Mouse (Mus musculus) midbrain, postnatal 0 days (tissue): ENCODE data around the gene F11r. TPM values are rescaled to one million over a fixed set of nuclear protein-coding genes. Genes with fewer than 3 reads are reported as not detected.

ENCODE experiments used
- ATAC-seq: fragments of 200-750 bp; cut with Nextera tagmentation; 2 replicates; pipeline ENCODE4 v1.8.0; 2017; ENCODE audit warnings: moderate number of reproducible peaks, mild to moderate bottlenecking, moderate TSS enrichment, moderate library complexity; ENCODE audit not compliant: low FRiP score
- DNase-seq: peaks from one replicate; pipeline ENCODE4 v3.0.0-alpha.2; 2015; ENCODE audit warnings: low spot score
- H3K27ac ChIP-seq: fragments of 300-500 bp; sonication (generic); 2 replicates; pipeline ENCODE4 v1.5.1; 2014; ENCODE audit warnings: low read depth, mild to moderate bottlenecking, low read length, mixed read lengths
- H3K27me3 ChIP-seq: fragments of 300-500 bp; sonication (generic); 2 replicates; pipeline ENCODE4 v1.6.1; 2014; ENCODE audit warnings: low read length, control low read depth, mixed read lengths; ENCODE audit not compliant: insufficient read depth
- H3K36me3 ChIP-seq: fragments of 300-500 bp; sonication (generic); 2 replicates; pipeline ENCODE4 v1.6.1; 2014; ENCODE audit warnings: low read length, control low read depth, mixed read lengths; ENCODE audit not compliant: insufficient read depth
- H3K4me1 ChIP-seq: fragments of 300-500 bp; sonication (generic); 2 replicates; pipeline ENCODE4 v1.6.1; 2014; ENCODE audit warnings: mild to moderate bottlenecking, control low read depth, antibody characterized with exemption, low read length, mixed read lengths; ENCODE audit not compliant: insufficient read depth
- H3K4me2 ChIP-seq: fragments of 300-500 bp; sonication (generic); 2 replicates; pipeline ENCODE4 v1.6.1; 2014; ENCODE audit warnings: low read depth, mild to moderate bottlenecking, low read length, mixed read lengths; ENCODE audit not compliant: poor library complexity, severe bottlenecking
- H3K4me3 ChIP-seq: fragments of 300-500 bp; sonication (generic); 2 replicates; pipeline ENCODE4 v1.5.1; 2014; ENCODE audit warnings: low read depth, mild to moderate bottlenecking, low read length, moderate library complexity
- H3K9ac ChIP-seq: fragments of 300-500 bp; sonication (generic); replicated peaks from 2 replicates; pipeline ENCODE4 v1.6.1; 2014; ENCODE audit warnings: mild to moderate bottlenecking, low read length, moderate library complexity, mixed read lengths; ENCODE audit not compliant: poor library complexity, severe bottlenecking
- H3K9me3 ChIP-seq: fragments of 300-500 bp; sonication (generic); 2 replicates; pipeline ENCODE4 v1.6.1; 2016; ENCODE audit warnings: low read length, control low read depth
- CTCF ChIP-seq: IDR thresholded peaks from 2 replicates; pipeline ENCODE4 v1.5.1; 2016; ENCODE audit warnings: antibody characterized with exemption, mild to moderate bottlenecking
- WGBS: fragments of 180-500 bp; shearing (Covaris S2); extraction: QIAGEN DNeasy Blood & Tissue Kit; methylation state at CpG from one replicate; pipeline ENCODE4 v1.1.7; 2014; 5-methylcytosine and 5-hydroxymethylcytosine counted together
- polyA plus RNA-seq: library from polyadenylated mRNA; unstranded; fragments of >200 nt; fragmentation: Nextera tagmentation; extraction: Ambion mirVana; gene quantifications from 2 replicates; pipeline ENCODE4 v1.2.1, GENCODE M21; 2015
- total RNA-seq: library from RNA; depleted of rRNA; stranded (reverse); fragments of >200 nt; gene quantifications from 2 replicates; pipeline ENCODE4 v1.2.3, GENCODE M21; 2014; rRNA removed

F11r gene
- 6.6 and 9.2 TPM in 2 replicates for total RNA-seq
- 7.6 and 8.9 TPM in 2 replicates for polyA plus RNA-seq

GRCm38 (mm10) chr1:171437264-171438013, at the start of gene F11r:
F11r (plus strand) TSS chr1:171437535.
- peak within 1 kb of the TSS; percentile 46 for H3K4me2 ChIP-seq
- H3K9ac ChIP-seq: 0 out of 2 replicates have a peak within 1 kb of the TSS, but pooled peaks have one; percentile 5
- peaks cover 32% of the 10 kb centered on the region for H3K27me3 ChIP-seq
- no peak within 1 kb of the TSS for H3K27ac ChIP-seq
- no peaks in the 10 kb centered on the region for H3K36me3 ChIP-seq
- no peaks in the 10 kb centered on the region for H3K9me3 ChIP-seq
- ATAC-seq: peak; percentile 75
- WGBS: under 1% methylated on average over 46 of the region's 46 CpGs
- peak; percentile 15; the same call in 1 of the 2 replicates for TF ChIP-seq CTCF
- DNase-seq: peak; percentile 70
- peak within 1 kb of the TSS; percentile 35 for H3K4me3 ChIP-seq
- H3K4me1 ChIP-seq: no peaks in the 10 kb centered on the region

GRCm38 (mm10) chr1:171388376-171389102, 48.8 kb upstream of the F11r start, which contains the start of gene Arhgap30:
Arhgap30 (plus strand) TSS chr1:171388954.
- no peak for TF ChIP-seq CTCF

DNA sequence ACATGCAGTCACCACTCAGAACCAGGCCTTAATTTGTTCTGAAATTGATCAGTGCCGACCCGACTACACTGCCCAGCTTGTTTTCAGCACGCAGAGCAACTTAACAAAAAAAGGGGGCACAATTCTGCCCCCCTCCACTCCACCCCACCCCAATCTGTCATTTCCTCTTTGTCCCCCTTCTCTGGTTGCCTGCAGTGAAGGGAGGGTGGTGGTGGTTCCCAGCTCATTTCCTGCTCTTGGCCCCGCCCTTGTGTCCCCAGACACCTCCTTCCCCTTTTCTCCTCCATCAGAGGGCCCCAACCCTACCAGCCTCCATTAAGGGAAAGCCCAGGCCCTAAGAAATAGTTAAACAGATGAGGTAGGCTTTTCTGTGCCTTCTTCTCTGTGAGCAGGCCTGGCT, 47.2 kb upstream of the F11r start:
- no peak overlapping the region for H3K4me3 ChIP-seq
- no peaks in the 10 kb centered on the region for H3K36me3 ChIP-seq
- H3K27me3 ChIP-seq: no peaks in the 10 kb centered on the region
- H3K9me3 ChIP-seq: no peaks in the 10 kb centered on the region
- H3K4me2 ChIP-seq: no peak overlapping the region
- H3K9ac ChIP-seq: no peak overlapping the region
- ATAC-seq: no peak
- no peaks in the 10 kb centered on the region for H3K4me1 ChIP-seq
- no peak overlapping the region for H3K27ac ChIP-seq
- WGBS: 87% methylated on average over 4 of the region's 4 CpGs
- DNase-seq: no peak
- TF ChIP-seq CTCF: no peak

More at GRCm38 (mm10) chr1:171388376-171389102, 48.8 kb upstream of the F11r start, which contains the start of gene Arhgap30:
- 86% methylated on average over 15 of the region's 15 CpGs for WGBS
- Histone ChIP-seq H3K36me3 (no peaks in the 10 kb centered on the region), H3K4me3 (no peak within 1 kb of the TSS), H3K9ac (no peak within 1 kb of the TSS), H3K4me1 (no peaks in the 10 kb centered on the region), H3K27me3 (no peaks in the 10 kb centered on the region), H3K4me2 (no peak within 1 kb of the TSS), H3K9me3 (no peaks in the 10 kb centered on the region), H3K27ac (no peak within 1 kb of the TSS)
- DNase-seq (no peak), ATAC-seq (no peak)

DNA sequence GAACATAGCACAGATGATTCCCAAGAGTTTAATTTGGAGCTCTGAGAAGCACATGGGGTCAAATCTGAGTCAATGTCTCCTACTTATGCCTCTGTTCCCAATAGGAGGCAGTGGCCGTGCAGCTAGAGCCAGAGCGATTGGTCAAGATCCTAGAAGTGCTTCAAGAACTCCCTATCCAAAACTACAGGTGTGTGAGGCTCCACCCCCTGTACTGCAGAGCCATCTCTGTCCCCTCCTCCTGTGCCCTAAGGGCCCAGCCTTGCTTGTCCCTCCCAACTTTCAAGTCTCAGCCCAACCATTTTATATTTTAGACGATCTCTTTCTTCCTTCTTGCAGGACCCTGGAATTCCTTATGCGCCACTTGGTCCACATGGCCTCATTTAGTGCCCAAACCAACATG, 35.5 kb upstream of the F11r start:
- Histone ChIP-seq H3K4me2 (no peak overlapping the region), H3K9ac (no peak overlapping the region), H3K4me3 (no peak overlapping the region), H3K9me3 (no peaks in the 10 kb centered on the region), H3K27ac (no peak overlapping the region), H3K27me3 (no peaks in the 10 kb centered on the region), H3K36me3 (no peaks in the 10 kb centered on the region), H3K4me1 (no peaks in the 10 kb centered on the region)
- no peak for ATAC-seq
- no peak for DNase-seq
- 88% methylated on average over 4 of the region's 4 CpGs for WGBS
- TF ChIP-seq CTCF: no peak

DNA sequence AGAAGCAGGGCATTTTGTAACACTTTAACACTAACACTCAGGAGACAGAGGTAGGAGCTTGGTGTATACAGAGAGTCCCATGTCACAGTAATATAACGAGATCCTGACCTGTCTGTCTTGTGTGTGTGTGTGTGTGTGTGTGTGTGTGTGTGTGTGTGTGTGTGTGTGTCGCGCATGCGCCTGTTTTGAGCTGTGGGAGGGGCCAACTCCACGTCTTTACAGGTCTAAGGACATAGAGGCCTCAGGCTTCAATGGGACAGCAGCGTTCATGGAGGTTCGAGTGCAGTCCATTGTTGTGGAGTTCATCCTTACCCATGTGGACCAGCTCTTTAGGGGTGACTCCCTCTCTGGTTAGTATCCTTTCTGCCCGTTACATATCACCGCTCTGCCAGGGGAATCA, 34.3 kb upstream of the F11r start:
- Histone ChIP-seq H3K36me3 (no peaks in the 10 kb centered on the region), H3K9ac (no peak overlapping the region), H3K4me3 (no peak overlapping the region), H3K27me3 (0 out of 2 replicates have a peak, but pooled peaks cover 6% of the 10 kb centered on the region), H3K4me2 (no peak overlapping the region), H3K9me3 (no peaks in the 10 kb centered on the region), H3K4me1 (no peaks in the 10 kb centered on the region), H3K27ac (no peak overlapping the region)
- ATAC-seq: no peak
- DNase-seq: no peak
- no peak for TF ChIP-seq CTCF
- 86% methylated on average over 9 of the region's 9 CpGs for WGBS

GRCm38 (mm10) chr1:171407263-171407662, 30.1 kb upstream of the F11r start:
- Histone ChIP-seq H3K4me1 (no peaks in the 10 kb centered on the region), H3K4me2 (no peak overlapping the region), H3K27ac (no peak overlapping the region), H3K27me3 (peaks cover 13% of the 10 kb centered on the region; the same call in 1 of the 2 replicates), H3K9me3 (no peaks in the 10 kb centered on the region), H3K9ac (no peak overlapping the region), H3K4me3 (no peak overlapping the region), H3K36me3 (no peaks in the 10 kb centered on the region)
- 81% methylated on average over 5 of the region's 5 CpGs for WGBS
- no peak for DNase-seq
- no peak for ATAC-seq
- TF ChIP-seq CTCF: no peak
